In genomic region chr13:113771340-113771739, GRCm38 (mm10) we compare ENCODE assay signal across 23 mouse cellular contexts.
"Had no signal": no experiment of that assay in that cellular context is flagged by ENCODE, and none has a peak within 500 bp of the region (broad histone marks: within the 10 kb centered on the region; RNA-seq: fewer than 3 reads in every experiment).

No protein-coding gene starts in this region.

- H3K4me2 ChIP-seq: heart, embryonic 11.5 days; heart, embryonic 13.5 days; heart, embryonic 15.5 days; hindbrain, embryonic 13.5 days; hindbrain, embryonic 15.5 days; limb, embryonic 12.5 days; liver, embryonic 11.5 days had no signal

- H3K36me3 ChIP-seq: heart, embryonic 13.5 days; heart, embryonic 15.5 days; hindbrain, embryonic 13.5 days; hindbrain, embryonic 15.5 days; limb, embryonic 10.5 days; limb, embryonic 12.5 days had no signal

- H3K9me3 ChIP-seq: heart, embryonic 15.5 days; hindbrain, embryonic 13.5 days; hindbrain, embryonic 15.5 days; limb, embryonic 10.5 days had no signal

- H3K4me1 ChIP-seq: heart, embryonic 13.5 days; heart, embryonic 15.5 days; hindbrain, embryonic 13.5 days; hindbrain, embryonic 15.5 days had no signal

- H3K4me3 ChIP-seq: heart, embryonic 13.5 days; heart, embryonic 15.5 days; hindbrain, embryonic 13.5 days; hindbrain, embryonic 15.5 days; layer of hippocampus, adult 2 months; left cerebral cortex, adult 2 months; limb, embryonic 10.5 days; limb, embryonic 12.5 days had no signal

- H3K9ac ChIP-seq: heart, embryonic 13.5 days; heart, embryonic 15.5 days; hindbrain, embryonic 13.5 days; hindbrain, embryonic 15.5 days; limb, embryonic 12.5 days had no signal

- H3K27ac ChIP-seq: heart, embryonic 13.5 days; heart, embryonic 15.5 days; hindbrain, embryonic 13.5 days; hindbrain, embryonic 15.5 days; hindbrain, postnatal 0 days; layer of hippocampus, adult 2 months; left cerebral cortex, adult 2 months; limb, embryonic 10.5 days; limb, embryonic 12.5 days had no signal

- H3K27me3 ChIP-seq: heart, embryonic 13.5 days; heart, embryonic 15.5 days; hindbrain, embryonic 13.5 days; hindbrain, embryonic 15.5 days; limb, embryonic 12.5 days had no signal

- ATAC-seq: hindbrain, postnatal 0 days; intestine, postnatal 0 days had no signal

- DNase-seq: gastrocnemius, postnatal 14 days; gastrocnemius, postnatal 36 days; heart, adult 18-20 months; heart, postnatal 14 days; heart, postnatal 36 days; kidney, adult 18-20 months; kidney, adult 8-10 months; kidney, postnatal 10 days; kidney, postnatal 25 days; kidney, postnatal 4 days; liver had no signal
